Mouse (Mus musculus): ENCODE data around the gene Agtpbp1.

Gene Agtpbp1

DNA sequence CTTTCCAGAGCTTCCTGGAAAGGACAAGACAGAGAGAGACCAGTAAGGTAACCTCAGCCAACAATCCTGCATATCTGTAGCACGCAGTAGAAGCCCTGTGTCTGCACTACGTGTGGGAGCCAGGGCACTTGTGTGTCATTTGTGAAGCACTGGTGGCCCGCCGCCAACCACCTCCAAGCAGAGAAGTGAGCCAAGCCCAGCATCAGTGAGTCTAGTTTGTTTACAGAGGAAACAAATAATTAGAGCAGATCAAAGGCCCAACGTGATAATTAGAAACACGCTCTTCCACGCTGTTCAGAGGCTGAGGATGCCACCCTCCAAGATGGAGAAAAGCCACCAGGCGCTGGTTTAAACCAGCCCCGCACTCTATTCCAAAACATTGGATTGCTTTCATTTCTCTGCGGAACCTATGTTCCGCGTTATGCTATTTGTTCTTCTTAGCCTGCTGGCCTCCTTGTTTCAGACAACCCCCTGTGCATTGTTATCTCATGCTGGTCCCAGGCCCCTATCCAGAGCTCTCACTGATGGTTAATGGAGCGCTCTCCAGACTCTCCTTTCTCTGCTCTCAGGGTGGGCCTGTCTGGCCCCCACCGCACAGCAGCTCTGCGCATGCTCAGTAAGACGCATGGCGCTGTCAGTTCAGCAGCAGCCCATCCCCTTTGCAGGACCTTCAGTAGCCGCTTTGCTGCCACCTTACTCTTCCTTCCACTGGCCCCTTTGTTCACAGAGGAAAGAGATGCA, 153.7 kb downstream of the Agtpbp1 start:
- peak; percentile 53 for DNase-seq (ENCODE audit: low read depth, low spot score)

DNA sequence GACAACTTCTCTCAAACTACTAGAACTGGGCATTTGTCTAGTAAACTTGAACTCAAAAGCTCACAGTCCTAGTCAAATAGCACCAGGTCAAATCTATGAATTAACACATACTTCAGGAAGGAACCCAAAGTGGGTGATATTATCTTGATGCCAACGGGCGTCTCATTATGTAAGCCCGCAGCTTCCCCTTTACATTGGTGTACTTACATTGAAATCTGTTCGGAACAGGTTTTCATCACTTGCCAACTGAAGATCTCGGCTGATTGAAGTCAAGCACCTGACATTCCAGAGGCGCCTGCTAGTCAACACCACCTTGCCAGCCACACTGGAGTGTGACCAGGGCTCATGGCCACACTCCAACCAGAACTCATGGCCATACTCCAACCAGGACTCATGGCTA, 155.7 kb downstream of the Agtpbp1 start:
- DNase-seq (ENCODE audit: low read depth, low spot score) = no peak

DNA sequence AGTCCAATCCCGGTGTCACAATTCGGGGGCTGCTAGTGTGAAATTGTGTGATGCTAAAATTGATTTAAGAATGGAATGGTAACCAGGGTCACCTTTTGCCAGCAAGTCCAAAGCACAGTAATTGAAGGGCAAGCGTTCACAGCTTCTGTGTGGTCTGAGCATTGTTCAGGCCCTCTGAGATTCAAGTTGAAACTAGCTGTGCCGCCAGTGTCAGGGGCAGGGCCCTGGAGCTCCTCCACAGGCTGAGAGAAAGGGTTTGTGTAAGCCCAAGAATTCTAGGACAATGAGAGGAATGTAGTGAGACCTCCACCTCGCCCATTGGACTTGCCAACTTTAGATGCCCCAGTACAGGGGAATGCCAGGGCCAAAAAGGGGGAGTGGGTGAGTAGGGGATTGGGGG, 161.2 kb downstream of the Agtpbp1 start:
- DNase-seq (ENCODE audit: low read depth, low spot score) = no peak

DNA sequence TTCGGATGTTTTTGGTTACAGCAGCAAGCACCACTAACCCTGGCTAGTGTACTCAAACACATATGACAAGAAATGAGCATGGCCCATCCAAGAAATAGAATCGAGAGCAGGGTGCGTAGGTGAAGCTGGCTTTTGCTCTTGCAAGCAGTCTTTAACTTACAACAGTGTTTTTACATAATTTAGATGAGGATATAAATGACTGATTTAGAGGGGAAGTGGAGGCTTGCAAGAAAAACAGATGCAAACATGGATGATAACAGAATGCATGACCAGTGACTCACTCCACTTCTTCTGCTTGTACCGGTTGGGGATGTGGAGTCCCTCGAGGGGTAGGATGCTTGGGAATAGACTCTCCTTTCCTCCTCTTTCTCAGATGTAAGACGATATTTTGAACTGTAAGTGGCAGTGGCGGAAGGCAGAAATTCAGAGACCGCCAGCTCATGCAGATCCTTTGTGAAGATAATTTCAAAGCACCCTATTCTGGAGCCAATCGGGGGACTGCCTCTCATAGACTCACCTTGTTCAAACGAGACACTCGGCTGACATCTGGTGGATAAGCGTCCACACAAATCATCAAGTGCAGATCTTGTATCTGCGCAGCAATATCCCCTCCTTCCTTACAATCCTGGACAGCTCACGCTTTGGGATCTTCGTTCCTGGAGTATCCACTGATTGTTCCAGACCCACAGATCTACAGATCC, 168.3 kb downstream of the Agtpbp1 start:
- DNase-seq (ENCODE audit: low read depth, low spot score) = no peak

DNA sequence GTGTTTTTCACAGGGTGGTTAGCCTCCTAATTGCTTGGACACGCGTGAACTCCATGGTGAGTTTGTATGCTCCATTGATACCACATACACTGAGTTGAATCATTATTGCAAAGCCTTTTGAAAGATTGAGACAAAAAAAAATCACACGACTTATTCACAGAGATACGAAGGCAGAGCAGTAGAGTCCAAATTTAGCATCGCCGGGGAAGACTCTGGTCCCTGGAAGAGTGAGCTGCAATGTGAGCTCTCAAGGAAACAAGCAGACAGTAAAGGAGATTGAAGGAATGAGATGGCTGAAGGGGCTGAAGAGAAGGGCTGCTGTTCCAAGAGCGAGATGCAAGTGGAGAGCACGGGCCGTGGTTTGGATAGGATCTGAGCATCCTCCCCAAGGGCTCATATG, 171.1 kb downstream of the Agtpbp1 start:
- no peak for DNase-seq (ENCODE audit: low read depth, low spot score)

DNA sequence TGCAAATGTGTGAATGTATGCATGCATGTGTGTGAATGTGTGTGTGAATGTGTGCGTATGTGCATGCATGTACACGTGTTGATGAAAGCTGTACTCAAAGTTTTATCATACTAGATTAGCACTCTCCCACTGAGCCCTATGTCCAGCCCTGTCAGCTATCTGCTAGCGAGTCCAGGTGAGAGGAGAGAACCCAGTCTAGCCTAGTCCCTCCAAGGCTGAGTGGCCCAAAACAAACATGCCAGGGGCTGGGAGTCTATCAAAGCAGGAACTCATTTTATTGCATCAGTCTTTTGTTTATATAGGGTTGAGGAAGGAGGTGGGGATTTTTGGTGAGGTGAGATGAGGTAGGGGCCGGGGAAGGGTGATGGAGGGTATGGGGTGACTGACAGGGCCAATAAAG, 172.4 kb downstream of the Agtpbp1 start:
- no peak for DNase-seq (ENCODE audit: low read depth, low spot score)

DNA sequence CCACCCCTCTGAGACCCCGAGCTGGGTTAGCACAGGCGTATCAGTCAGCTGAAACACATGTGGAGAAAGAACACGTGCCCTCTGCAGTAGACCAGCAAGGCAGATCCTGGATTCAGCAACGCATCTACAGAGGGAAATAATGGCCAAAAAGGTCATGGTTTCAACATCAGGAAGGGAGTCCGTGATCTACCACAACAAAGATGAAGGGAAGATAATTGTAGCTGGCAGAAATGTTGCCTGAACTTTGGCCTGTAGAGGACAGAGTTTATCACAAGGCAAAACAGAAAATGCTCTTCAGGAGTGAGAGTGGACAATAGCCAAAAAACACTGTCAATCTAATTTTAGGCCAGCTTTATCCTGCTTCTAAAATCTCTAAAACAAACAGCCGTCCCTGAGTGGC, 177.8 kb downstream of the Agtpbp1 start:
- no peak for DNase-seq (ENCODE audit: low read depth, low spot score)

DNA sequence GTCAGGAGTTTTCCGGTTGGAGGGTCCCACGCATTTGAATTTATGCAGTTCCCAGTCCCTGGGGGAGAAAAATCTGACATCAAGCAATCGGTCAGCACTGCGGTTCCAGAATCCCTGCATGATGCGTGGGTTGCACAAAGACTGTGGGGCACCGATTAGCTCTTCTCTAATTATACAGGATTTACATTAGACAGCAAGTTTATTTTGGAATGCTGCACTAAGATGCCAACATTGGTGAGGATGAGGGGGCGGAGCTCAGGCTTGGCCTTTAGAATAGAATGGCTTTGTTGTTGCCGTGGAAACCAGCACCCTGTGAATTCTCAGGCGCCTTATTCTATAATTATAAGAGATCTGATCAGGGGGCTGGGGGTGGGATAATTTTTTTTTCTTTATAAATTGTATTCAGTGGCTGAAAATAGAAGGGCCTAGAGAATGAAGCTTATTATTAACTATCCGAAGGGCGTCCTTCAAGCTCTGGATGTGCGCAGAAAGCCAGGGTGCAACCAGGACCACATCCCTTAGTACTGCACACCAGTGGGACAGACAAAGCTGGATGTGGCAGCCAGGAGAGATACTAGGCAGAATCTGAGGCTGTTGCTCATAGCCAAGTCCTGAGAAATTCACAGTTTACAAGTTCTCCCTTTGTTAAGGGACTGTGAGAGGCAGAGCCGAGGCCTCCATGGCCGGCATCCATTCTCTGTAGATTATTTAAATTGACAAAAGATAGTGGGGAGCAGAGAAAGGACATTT, 182.8 kb downstream of the Agtpbp1 start:
- DNase-seq (ENCODE audit: low read depth, low spot score) = no peak

DNA sequence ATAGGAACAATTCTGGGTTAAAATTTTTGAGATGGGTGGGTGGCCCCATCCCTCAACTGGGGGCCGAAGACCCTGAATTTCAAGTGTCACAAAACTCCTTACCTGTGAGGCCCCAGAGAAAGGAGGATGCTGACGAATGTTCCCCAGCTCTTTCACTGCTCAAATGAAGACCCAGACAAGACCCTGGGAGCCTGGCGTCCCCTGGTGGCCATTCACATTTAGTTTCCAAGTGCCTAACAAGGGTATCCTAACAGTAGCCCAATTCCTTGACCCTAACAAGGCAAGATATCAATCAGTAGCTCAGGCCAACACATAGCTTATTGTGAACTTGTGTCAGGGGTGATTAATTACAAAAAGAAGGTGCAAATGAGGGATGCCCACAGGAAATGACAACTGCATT, 187.5 kb downstream of the Agtpbp1 start:
- DNase-seq (ENCODE audit: low read depth, low spot score) = peak; percentile 49

Measured in forelimb bud, embryonic 11.5 days (tissue).